Mouse (Mus musculus) CH12.LX (cell line): ENCODE data around the gene Plce1. TPM values are rescaled to one million over a fixed set of nuclear protein-coding genes. Genes with fewer than 3 reads are reported as not detected.

ENCODE experiments used
- DNase-seq: peaks from one replicate; pipeline ENCODE4 v3.0.0-alpha.2; 2013; ENCODE audit errors: extremely low read depth
- H3K27ac ChIP-seq: 2 replicates; pipeline ENCODE4 v1.5.1; 2012; ENCODE audit warnings: low read depth, mild to moderate bottlenecking, control low read depth, moderate library complexity; ENCODE audit not compliant: insufficient read depth
- H3K27me3 ChIP-seq: replicated peaks from 2 replicates; pipeline ENCODE3; 2012; ENCODE audit warnings: inconsistent platforms
- H3K36me3 ChIP-seq, 2 experiments: replicated peaks in 1 of 2; 2 replicates each; pipeline versions ENCODE3 to v1.6.1; 2012; ENCODE audit warnings: inconsistent platforms in 1 of 2, low read length in 1 of 2, mild to moderate bottlenecking in 1 of 2, mixed read lengths in 1 of 2, moderate library complexity in 1 of 2; ENCODE audit not compliant: control insufficient read depth in 1 of 2, insufficient read depth in 1 of 2
- H3K4me1 ChIP-seq, 2 experiments: 2 replicates each; pipeline ENCODE4 v1.6.1; 2012; ENCODE audit warnings: inconsistent platforms in 1 of 2, moderate library complexity in 1 of 2; ENCODE audit not compliant: insufficient read depth in 2 of 2, control insufficient read depth in 1 of 2
- H3K4me2 ChIP-seq: 2 replicates; pipeline ENCODE4 v1.6.1; 2012; ENCODE audit warnings: low read depth, mild to moderate bottlenecking, control low read depth; ENCODE audit not compliant: poor library complexity, insufficient read depth, severe bottlenecking
- H3K4me3 ChIP-seq, 3 experiments: fragments of 150-350 bp in 1 of 3; sonication (generic) in 1 of 3; replicated peaks in 1 of 3; 2 replicates each; pipeline versions ENCODE3 to v1.5.1; 2011 to 2012; ENCODE audit warnings: low read depth in 2 of 3, low read length in 2 of 3, mild to moderate bottlenecking in 2 of 3, moderate library complexity in 2 of 3, control low read depth in 1 of 3, improper control_type of control experiment in 1 of 3, inconsistent platforms in 1 of 3, mixed read lengths in 1 of 3; ENCODE audit not compliant: poor library complexity in 1 of 3
- H3K79me2 ChIP-seq: replicated peaks from 2 replicates; pipeline ENCODE4 v1.6.1; 2012; ENCODE audit warnings: mild to moderate bottlenecking, moderate library complexity; ENCODE audit not compliant: control insufficient read depth, poor library complexity, insufficient read depth, severe bottlenecking; ENCODE audit errors: extremely low read depth
- H3K9ac ChIP-seq: 2 replicates; pipeline ENCODE4 v1.6.1; 2012; ENCODE audit warnings: low read depth, mild to moderate bottlenecking, control low read depth, moderate library complexity; ENCODE audit not compliant: insufficient read depth
- H3K9me3 ChIP-seq: replicated peaks from 2 replicates; pipeline ENCODE3; 2012; ENCODE audit warnings: low read length, inconsistent platforms, mixed read lengths
- BHLHE40 ChIP-seq: IDR thresholded peaks from 2 replicates; pipeline ENCODE4 v1.6.1; 2011; ENCODE audit warnings: mild to moderate bottlenecking, low read depth, low read length, improper control_type of control experiment
- CHD2 ChIP-seq: IDR thresholded peaks from 2 replicates; pipeline ENCODE4 v1.6.1; 2011; ENCODE audit warnings: low read length, improper control_type of control experiment
- CTCF ChIP-seq, 2 experiments: IDR thresholded peaks in 1 of 2; conservative IDR thresholded peaks in 1 of 2; 2 replicates each; pipeline ENCODE4 v1.5.1; 2011 to 2012; ENCODE audit warnings: low read depth in 2 of 2, low read length in 2 of 2, improper control_type of control experiment in 1 of 2, inconsistent platforms in 1 of 2, mild to moderate bottlenecking in 1 of 2, moderate library complexity in 1 of 2
- E2F4 ChIP-seq: IDR thresholded peaks from 2 replicates; pipeline ENCODE4 v1.6.1; 2011; ENCODE audit warnings: low read depth, low read length, improper control_type of control experiment; ENCODE audit not compliant: insufficient replicate concordance
- EP300 ChIP-seq: IDR thresholded peaks from 2 replicates; pipeline ENCODE4 v1.6.1; 2011; ENCODE audit warnings: low read length, improper control_type of control experiment
- ETS1 ChIP-seq: conservative IDR thresholded peaks from 2 replicates; pipeline ENCODE4 v1.6.1; 2012; ENCODE audit warnings: low read depth, mild to moderate bottlenecking, inconsistent platforms, low read length, improper control_type of control experiment, moderate library complexity
- HCFC1 ChIP-seq: IDR thresholded peaks from 2 replicates; pipeline ENCODE4 v1.6.1; 2012; ENCODE audit warnings: low read depth, mild to moderate bottlenecking, inconsistent platforms, low read length, improper control_type of control experiment
- JUND ChIP-seq: conservative IDR thresholded peaks from 2 replicates; pipeline ENCODE4 v1.6.1; 2011; ENCODE audit warnings: low read depth, low read length, improper control_type of control experiment
- MAX ChIP-seq: IDR thresholded peaks from 2 replicates; pipeline ENCODE4 v1.6.1; 2011; ENCODE audit warnings: low read length, improper control_type of control experiment
- MYC ChIP-seq: IDR thresholded peaks from 2 replicates; pipeline ENCODE4 v1.6.1; 2011; ENCODE audit warnings: low read depth, mild to moderate bottlenecking, improper control_type of control experiment, low read length
- NELFE ChIP-seq: IDR thresholded peaks from 2 replicates; pipeline ENCODE4 v1.6.1; 2011; ENCODE audit warnings: low read depth, low read length, improper control_type of control experiment
- PAX5 ChIP-seq: IDR thresholded peaks from 2 replicates; pipeline ENCODE4 v1.6.1; 2012; ENCODE audit warnings: low read length, inconsistent platforms, mixed read lengths
- POLR2AphosphoS2 ChIP-seq: IDR thresholded peaks from 2 replicates; pipeline ENCODE4 v1.6.1; 2011; ENCODE audit warnings: low read depth, low read length, improper control_type of control experiment
- SIN3A ChIP-seq: IDR thresholded peaks from 2 replicates; pipeline ENCODE4 v1.6.1; 2012; ENCODE audit warnings: low read length, improper control_type of control experiment, inconsistent platforms
- TCF12 ChIP-seq: IDR thresholded peaks from 2 replicates; pipeline ENCODE4 v1.6.1; 2014; ENCODE audit warnings: low read depth, mild to moderate bottlenecking, inconsistent platforms, low read length, improper control_type of control experiment
- USF1 ChIP-seq: IDR thresholded peaks from 2 replicates; pipeline ENCODE4 v1.6.1; 2014; ENCODE audit warnings: low read depth, mild to moderate bottlenecking, inconsistent platforms, low read length, improper control_type of control experiment
- USF2 ChIP-seq: conservative IDR thresholded peaks from 2 replicates; pipeline ENCODE4 v1.6.1; 2011; ENCODE audit warnings: low read depth, low read length, improper control_type of control experiment
- ZKSCAN1 ChIP-seq: IDR thresholded peaks from 2 replicates; pipeline ENCODE4 v1.6.1; 2012; ENCODE audit warnings: low read depth, inconsistent platforms, low read length, improper control_type of control experiment, borderline replicate concordance
- ZMIZ1 ChIP-seq: IDR thresholded peaks from 2 replicates; pipeline ENCODE4 v1.6.1; 2012; ENCODE audit warnings: low read depth, mild to moderate bottlenecking, inconsistent platforms, low read length, improper control_type of control experiment
- dilution Hi-C: fragments of 300-500 bp; cut with MboI; formaldehyde crosslinking; loops from 2 replicates; pipeline ENCODE4 v1.14.3; 2020; ENCODE audit warnings: low sequenced_read_pairs; ENCODE audit not compliant: extremely low pct_unique_long_range_greater_than_20kb, extremely low pct_ligation_motif_present
- in situ Hi-C: fragments of 300-500 bp; cut with MboI; formaldehyde crosslinking; loops from 3 replicates; pipeline ENCODE4 v1.14.3; 2019; ENCODE audit warnings: low sequenced_read_pairs, low pct_ligation_motif_present, low pct_unique_long_range_greater_than_20kb, mixed read lengths
- polyA plus RNA-seq: library from polyadenylated mRNA; unstranded; fragments of >175 nt; gene quantifications from 2 replicates; pipeline ENCODE4 v1.2.1, GENCODE M21; 2012; ENCODE audit warnings: low read depth; ENCODE audit not compliant: insufficient read length
- total RNA-seq, 2 experiments: library from RNA; depleted of rRNA; stranded (reverse); fragments of 300-350 nt in 1 of 2; fragments of >200 nt in 1 of 2; gene quantifications; 2 replicates each; pipeline ENCODE4 v1.2.3; 2012 to 2014

Plce1 gene
- total and polyA plus RNA-seq, 3 experiments, result under 0.01 to 0.13 (median 0.05) TPM

- Histone ChIP-seq H3K27me3 (no peaks in the 10 kb centered on the region), H3K4me3 (no peak overlapping the region), H3K27ac (no peak overlapping the region), H3K4me2 (no peak overlapping the region), H3K36me3 (no peaks in the 10 kb centered on the region), H3K4me1 (no peaks in the 10 kb centered on the region), H3K9me3 (no peaks in the 10 kb centered on the region), H3K9ac (no peak overlapping the region), H3K79me2 (no peaks in the 10 kb centered on the region)
- in situ Hi-C loops (loop anchor here (25.0 kb wide), 1 partner anchor 196 kb away; no protein-coding TSS in a partner anchor), dilution Hi-C loops (no loop called here)
- TF ChIP-seq EP300 (no peak), NELFE (no peak), BHLHE40 (no peak), CTCF (conservative IDR thresholded peaks at IDR 0.05 in 1 of 2, IDR thresholded peaks at IDR 0.05 in 1 of 2; ENCODE audit: low read depth in 2 of 2, low read length in 2 of 2) (no peak), SIN3A (no peak), PAX5 (no peak), JUND (no peak), ZKSCAN1 (no peak), TCF12 (no peak), POLR2AphosphoS2 (no peak), E2F4 (no peak), USF2 (no peak), MYC (no peak), ETS1 (no peak), USF1 (no peak)
- no peak for DNase-seq
Observed at GRCm38 (mm10) chr19:38758056-38758455, 277.1 kb downstream of the Plce1 start.

- dilution Hi-C loops (no loop called here), in situ Hi-C loops (loop anchor here (25.0 kb wide), 1 partner anchor 197 kb away; no protein-coding TSS in a partner anchor)
- Histone ChIP-seq H3K9ac (no peak overlapping the region), H3K9me3 (no peaks in the 10 kb centered on the region), H3K4me1 (no peaks in the 10 kb centered on the region), H3K4me2 (no peak overlapping the region), H3K27me3 (no peaks in the 10 kb centered on the region), H3K4me3 (no peak overlapping the region), H3K27ac (no peak overlapping the region), H3K36me3 (no peaks in the 10 kb centered on the region), H3K79me2 (no peaks in the 10 kb centered on the region)
- TF ChIP-seq HCFC1 (no peak), USF2 (no peak), CHD2 (no peak), POLR2AphosphoS2 (no peak), ZMIZ1 (no peak), JUND (no peak), E2F4 (no peak), MAX (no peak), SIN3A (no peak)
- no peak for DNase-seq
Observed at GRCm38 (mm10) chr19:38758685-38759472, 278.0 kb downstream of the Plce1 start.
